Mouse (Mus musculus) lung, postnatal 0 days (tissue): Measurements from ENCODE around the gene Hapln3. TPM values are rescaled to one million over a fixed set of nuclear protein-coding genes. Genes with fewer than 3 reads are reported as not detected.

Experiments
- ATAC-seq: fragments of 200-750 bp; cut with Nextera tagmentation; 2 replicates; pipeline ENCODE4 v1.8.0; 2017; ENCODE audit warnings: moderate library complexity
- DNase-seq: peaks from one replicate; pipeline ENCODE4 v3.0.0-alpha.2; 2016; ENCODE audit warnings: low spot score
- H3K27ac ChIP-seq: fragments of 300-500 bp; sonication (generic); 2 replicates; pipeline ENCODE4 v1.5.1; 2014; ENCODE audit warnings: antibody characterized with exemption, mild to moderate bottlenecking, low read length, mixed read lengths
- H3K27me3 ChIP-seq: fragments of 300-500 bp; sonication (generic); replicated peaks from 2 replicates; pipeline ENCODE4 v1.6.1; 2014; ENCODE audit warnings: low read length, mixed read lengths; ENCODE audit not compliant: insufficient read depth
- H3K36me3 ChIP-seq: fragments of 300-500 bp; sonication (generic); 2 replicates; pipeline ENCODE4 v1.6.1; 2014; ENCODE audit warnings: low read length, mixed read lengths; ENCODE audit not compliant: insufficient read depth
- H3K4me1 ChIP-seq: fragments of 300-500 bp; sonication (generic); 2 replicates; pipeline ENCODE4 v1.6.1; 2014; ENCODE audit warnings: antibody characterized with exemption, low read depth, low read length, mixed read lengths; ENCODE audit not compliant: insufficient read depth
- H3K4me2 ChIP-seq: fragments of 300-500 bp; sonication (generic); replicated peaks from 2 replicates; pipeline ENCODE4 v1.6.1; 2014; ENCODE audit warnings: low read depth, mild to moderate bottlenecking, low read length, moderate library complexity, mixed read lengths
- H3K4me3 ChIP-seq: fragments of 300-500 bp; sonication (generic); 2 replicates; pipeline ENCODE4 v1.5.1; 2014; ENCODE audit warnings: low read depth, low read length
- H3K9ac ChIP-seq: fragments of 300-500 bp; sonication (generic); replicated peaks from 2 replicates; pipeline ENCODE4 v1.6.1; 2014; ENCODE audit warnings: low read depth, mild to moderate bottlenecking
- H3K9me3 ChIP-seq: fragments of 300-500 bp; sonication (generic); 2 replicates; pipeline ENCODE4 v1.6.1; 2016; ENCODE audit warnings: low read length, mixed read lengths
- CTCF ChIP-seq: IDR thresholded peaks from 2 replicates; pipeline ENCODE4 v1.5.1; 2016; ENCODE audit warnings: antibody characterized with exemption, mild to moderate bottlenecking
- EP300 ChIP-seq: IDR thresholded peaks from 2 replicates; pipeline ENCODE4 v1.6.1; 2016; ENCODE audit warnings: antibody characterized with exemption, mild to moderate bottlenecking, control low read depth
- WGBS: fragments of 180-500 bp; shearing (Covaris S2); extraction: QIAGEN DNeasy Blood & Tissue Kit; methylation state at CpG from one replicate; pipeline ENCODE4 v1.1.7; 2014; 5-methylcytosine and 5-hydroxymethylcytosine counted together
- polyA plus RNA-seq: library from polyadenylated mRNA; unstranded; fragments of >200 nt; fragmentation: Nextera tagmentation; extraction: Ambion mirVana; gene quantifications from 2 replicates; pipeline ENCODE4 v1.2.1, GENCODE M21; 2015

Hapln3 gene
- polyA plus RNA-seq, 1 experiment from 2014 or later, result 0.17 TPM

- Histone ChIP-seq H3K27me3 (no peaks in the 10 kb centered on the region), H3K9me3 (no peaks in the 10 kb centered on the region), H3K9ac (peak within 1 kb of the TSS; percentile 65), H3K4me2 (peak within 1 kb of the TSS; percentile 75), H3K27ac (peak within 1 kb of the TSS; percentile 86), H3K4me1 (no peaks in the 10 kb centered on the region), H3K36me3 (no peaks in the 10 kb centered on the region), H3K4me3 (peak within 1 kb of the TSS; percentile 73)
- DNase-seq (peak; percentile 96), ATAC-seq (peak; percentile 98)
- TF ChIP-seq EP300, result no peak
- TF ChIP-seq CTCF, result peak; percentile 1; the same call in 1 of the 2 replicates
- 3% methylated on average over 39 of the region's 39 CpGs for WGBS
Observed at GRCm38 (mm10) chr7:79148711-79149266, 18.0 kb upstream of the Hapln3 start, which contains the start of gene Mfge8. Gene Mfge8, minus strand, starts transcription at chr7:79149060.

DNA sequence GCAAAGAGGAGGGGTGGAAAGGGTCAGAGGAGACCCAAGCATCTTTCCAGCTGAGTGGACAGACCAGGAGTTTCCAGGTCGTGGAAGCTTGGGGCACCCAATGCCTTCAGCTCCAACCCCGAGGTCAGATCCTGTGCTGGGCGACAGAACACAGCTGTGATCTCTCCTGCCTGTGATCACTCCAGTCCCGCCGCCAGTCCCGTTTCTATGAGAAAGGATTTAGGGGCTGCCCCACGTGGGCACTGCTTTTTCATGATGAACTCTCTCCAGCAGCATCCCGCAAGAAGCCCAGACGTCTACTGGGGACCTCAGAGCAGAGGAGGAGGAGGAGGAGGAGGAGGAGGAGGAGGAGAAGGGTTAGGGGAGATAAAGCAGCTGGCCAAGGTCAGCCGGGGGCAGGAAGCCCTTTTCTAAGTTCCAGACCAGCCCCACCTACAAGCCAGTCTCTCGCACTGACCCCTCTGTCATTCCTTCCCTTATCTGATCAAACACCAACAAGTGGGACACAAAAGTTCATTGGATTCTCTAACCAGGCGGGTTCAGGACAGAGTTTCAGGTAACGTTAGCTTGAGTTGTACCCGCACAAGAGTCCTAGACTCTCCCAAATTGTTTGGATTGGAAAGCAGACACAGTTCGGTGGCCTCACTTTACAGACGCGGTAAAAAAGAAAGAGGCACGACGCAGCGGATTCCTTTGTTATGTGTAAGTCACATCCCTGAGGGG is 17.3 kb upstream of the Hapln3 start:
- Histone ChIP-seq H3K27ac (peak overlapping the region; percentile 86), H3K9ac (peak overlapping the region; percentile 65), H3K36me3 (no peaks in the 10 kb centered on the region), H3K9me3 (no peaks in the 10 kb centered on the region), H3K4me3 (peak overlapping the region; percentile 73), H3K4me1 (no peaks in the 10 kb centered on the region), H3K4me2 (peak overlapping the region; percentile 75), H3K27me3 (no peaks in the 10 kb centered on the region)
- no peak for TF ChIP-seq EP300
- no peak for TF ChIP-seq CTCF
- WGBS, result 4% methylated on average over 20 of the region's 20 CpGs
- DNase-seq (peak; percentile 52), ATAC-seq (peak; percentile 12; the same call in 1 of the 2 replicates)

DNA sequence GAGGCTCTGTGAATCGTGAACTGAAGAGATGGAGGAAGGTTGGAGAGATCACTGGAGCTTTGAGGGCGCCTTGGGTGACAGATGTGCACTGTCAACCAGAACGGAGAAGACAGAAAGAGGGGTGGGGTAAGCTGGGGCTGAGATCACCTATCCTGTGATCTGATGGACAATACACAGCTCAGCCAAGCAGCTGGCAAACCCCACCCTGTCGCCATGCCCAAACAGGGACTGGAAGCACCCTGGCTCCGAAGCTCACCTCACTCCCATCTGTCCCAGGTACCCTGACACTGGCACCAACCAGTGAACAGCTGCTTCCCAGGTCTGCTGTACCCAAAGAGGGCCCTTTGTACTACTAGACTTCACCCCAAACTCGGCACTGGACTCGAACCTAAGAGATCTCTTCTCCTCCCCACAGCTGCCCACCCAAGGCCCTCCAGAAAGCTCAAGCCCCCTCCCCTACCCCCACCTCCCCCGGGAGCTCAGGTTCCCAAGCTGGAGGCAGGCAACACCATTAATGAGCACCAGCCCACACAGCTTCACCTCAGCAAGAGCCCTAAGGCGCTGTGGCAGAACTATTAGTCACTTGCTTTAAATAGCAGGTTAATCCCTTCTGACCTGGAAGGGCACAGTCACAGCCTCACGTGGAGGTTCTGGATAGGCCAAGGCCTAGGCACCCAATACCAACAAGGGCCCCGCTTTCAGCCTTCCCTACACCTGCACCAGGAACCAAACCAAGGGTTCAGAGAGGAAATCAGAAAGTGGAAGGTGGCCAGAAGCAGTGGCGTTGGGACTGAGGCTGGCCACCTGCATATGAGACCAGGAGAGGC is 16.4 kb upstream of the Hapln3 start:
- Histone ChIP-seq H3K4me1 (no peaks in the 10 kb centered on the region), H3K36me3 (no peaks in the 10 kb centered on the region), H3K4me3 (0 out of 2 replicates have a peak overlapping the region, but pooled peaks have one; percentile 73), H3K9ac (no peak overlapping the region), H3K27ac (no peak overlapping the region), H3K4me2 (peak overlapping the region; percentile 75), H3K27me3 (no peaks in the 10 kb centered on the region), H3K9me3 (no peaks in the 10 kb centered on the region)
- no peak for TF ChIP-seq EP300
- no peak for TF ChIP-seq CTCF
- DNase-seq (no peak), ATAC-seq (no peak)
- WGBS, result 49% methylated on average over 12 of the region's 12 CpGs

DNA sequence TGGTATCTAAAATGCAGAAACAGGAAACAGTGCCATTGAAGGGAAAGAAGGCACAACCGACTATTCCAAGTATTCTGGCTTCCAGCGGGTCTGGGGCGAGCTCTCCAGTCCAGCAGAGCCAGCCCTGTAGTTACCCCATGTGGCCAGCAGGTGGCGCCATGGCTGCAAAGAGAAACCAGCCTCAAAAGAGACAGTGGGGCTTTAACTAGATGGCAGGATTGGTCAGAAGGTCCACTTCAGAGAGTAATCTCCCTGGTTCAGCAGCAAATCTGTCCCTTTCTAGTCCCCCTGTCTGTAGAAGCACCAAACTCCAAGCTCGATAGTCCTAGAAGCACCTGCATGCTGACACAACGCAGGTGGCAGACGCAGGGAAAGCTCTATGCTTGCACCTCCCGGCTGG is 10.1 kb upstream of the Hapln3 start:
- Histone ChIP-seq H3K27me3 (no peaks in the 10 kb centered on the region), H3K4me3 (no peak overlapping the region), H3K27ac (no peak overlapping the region), H3K36me3 (peaks cover 1% of the 10 kb centered on the region; the same call in 1 of the 2 replicates), H3K9me3 (no peaks in the 10 kb centered on the region), H3K4me2 (no peak overlapping the region), H3K9ac (no peak overlapping the region), H3K4me1 (no peaks in the 10 kb centered on the region)
- WGBS, result 41% methylated on average over 8 of the region's 8 CpGs
- TF ChIP-seq EP300 (no peak), CTCF (peak; percentile 98)
- peak; percentile 72 for DNase-seq
- ATAC-seq, result peak; percentile 35

DNA sequence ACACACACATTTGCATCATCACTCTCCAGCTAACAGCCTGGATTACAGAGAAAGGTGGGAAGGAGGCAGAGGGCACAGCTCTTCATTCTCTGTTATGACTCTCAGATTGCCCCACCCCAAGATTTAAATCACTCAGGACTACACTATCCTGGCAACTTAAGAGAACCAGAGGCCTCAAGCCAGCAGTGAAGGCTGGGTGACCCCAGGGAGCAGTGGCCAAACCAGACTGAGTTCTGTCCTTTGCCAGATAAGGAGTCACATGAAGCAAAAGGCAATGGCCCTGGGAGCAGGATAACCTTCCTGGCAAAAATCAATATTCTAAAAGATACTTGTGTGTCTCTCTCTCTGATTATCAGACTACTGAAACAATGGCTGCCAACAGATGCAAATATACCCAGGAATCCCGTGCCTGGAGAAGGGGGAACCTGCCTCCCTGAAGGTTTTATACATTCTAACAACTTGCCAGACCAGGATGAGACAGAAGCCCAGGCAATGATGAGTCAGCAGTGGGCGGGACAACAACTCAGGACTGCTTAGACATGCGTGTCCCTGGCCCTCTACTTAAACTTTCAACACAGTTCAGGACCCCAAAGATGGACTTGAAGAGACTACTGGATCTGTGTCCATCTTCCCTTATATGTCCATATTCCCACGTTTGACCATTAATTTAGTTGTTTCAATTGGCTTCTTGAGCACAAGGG is 9.2 kb upstream of the Hapln3 start:
- Histone ChIP-seq H3K9me3 (no peaks in the 10 kb centered on the region), H3K9ac (no peak overlapping the region), H3K27me3 (no peaks in the 10 kb centered on the region), H3K4me3 (no peak overlapping the region), H3K4me1 (no peaks in the 10 kb centered on the region), H3K36me3 (peaks cover 8% of the 10 kb centered on the region; the same call in 1 of the 2 replicates), H3K4me2 (no peak overlapping the region), H3K27ac (no peak overlapping the region)
- DNase-seq (no peak), ATAC-seq (no peak)
- TF ChIP-seq EP300 (no peak), CTCF (no peak)
- 61% methylated on average over 4 of the region's 4 CpGs for WGBS
